Mouse (Mus musculus) common myeloid progenitor, adult 5-6 weeks (primary cell): ENCODE measurements around the gene Ergic2. TPM values are rescaled to one million over a fixed set of nuclear protein-coding genes. Genes with fewer than 3 reads are reported as not detected.
"Not testable (repeated sequence)": the region's sequence is repeated elsewhere in the genome, so short reads cannot be mapped to it uniquely, and the experiment has no call there.

Source experiments
- ATAC-seq: replicated peaks from 2 replicates; pipeline ENCODE4 v1.8.0; 2016; ENCODE audit warnings: low read depth, mild to moderate bottlenecking, moderate TSS enrichment, inconsistent platforms; ENCODE audit not compliant: poor library complexity, severe bottlenecking
- total RNA-seq: library from RNA; stranded (forward); fragments of 200-1000, 187-1606 nt; gene quantifications from 2 replicates; pipeline ENCODE4 v1.2.3, GENCODE M21; 2017

The Ergic2 gene
- total RNA-seq, 1 experiment from 2014 or later: 122 TPM

DNA sequence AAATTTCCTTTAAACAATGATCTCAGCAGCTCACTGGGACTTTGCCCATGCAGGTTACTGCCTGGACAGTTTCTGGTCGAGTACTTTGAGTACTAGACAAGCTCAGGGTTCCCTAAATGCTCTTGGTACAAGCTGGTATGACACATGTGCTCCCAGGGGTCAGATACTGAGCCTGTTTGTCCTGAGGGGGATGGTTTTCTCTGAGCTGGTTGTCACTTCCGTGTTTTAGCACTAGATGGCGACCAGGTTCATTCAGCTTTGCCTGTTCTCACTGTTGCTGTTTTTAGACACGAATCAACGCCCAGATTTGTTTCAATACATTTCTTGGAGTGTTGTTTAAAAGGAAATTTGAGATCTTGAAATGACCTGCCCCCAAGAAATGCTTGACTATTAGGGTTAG, 2.6 kb upstream of the Ergic2 start:
- ATAC-seq: peak; percentile 58

DNA sequence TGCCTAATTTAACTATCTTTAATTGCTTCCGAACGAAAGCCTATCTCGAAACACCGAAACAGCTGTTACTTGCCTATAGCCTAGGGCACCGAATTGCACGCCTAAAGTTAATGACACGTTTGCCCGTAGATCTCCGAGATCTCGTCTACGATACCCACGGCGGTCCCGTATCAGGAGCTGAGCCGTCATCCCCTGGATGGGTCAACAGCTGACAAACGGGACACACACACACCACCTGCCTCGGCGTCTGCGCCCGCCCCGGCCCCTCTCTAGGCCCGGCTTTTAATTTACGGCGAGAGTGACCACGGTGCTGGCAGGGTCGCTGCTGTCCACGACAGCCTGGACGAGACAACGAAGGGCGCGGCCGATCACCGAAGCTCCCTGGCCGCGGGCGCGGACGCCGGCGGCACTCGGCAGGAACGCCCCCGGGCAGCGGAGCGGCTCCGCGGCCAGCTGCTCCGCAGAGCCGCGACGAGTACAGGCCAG, 740 bp downstream of the Ergic2 start:
- peak; percentile 6 for ATAC-seq

DNA sequence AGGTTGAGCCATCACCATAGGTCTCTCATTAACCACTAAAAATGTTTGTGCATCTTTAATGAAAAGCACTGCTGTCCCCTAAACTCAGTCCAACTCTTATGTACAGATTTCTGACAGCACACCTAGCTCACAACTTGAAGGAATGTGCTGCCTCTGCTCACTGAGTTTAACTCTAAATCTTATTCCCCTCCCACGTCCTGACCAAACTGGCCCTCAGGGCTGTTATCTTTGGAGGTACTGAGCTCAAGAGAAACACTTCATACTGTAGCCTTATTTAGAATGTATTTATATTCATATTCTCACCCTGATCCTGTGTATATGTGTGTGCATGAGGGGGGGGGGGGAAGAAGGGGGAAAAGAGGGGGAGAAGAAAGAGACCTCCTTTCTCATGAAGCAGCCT, 4.7 kb downstream of the Ergic2 start:
- no peak for ATAC-seq

DNA sequence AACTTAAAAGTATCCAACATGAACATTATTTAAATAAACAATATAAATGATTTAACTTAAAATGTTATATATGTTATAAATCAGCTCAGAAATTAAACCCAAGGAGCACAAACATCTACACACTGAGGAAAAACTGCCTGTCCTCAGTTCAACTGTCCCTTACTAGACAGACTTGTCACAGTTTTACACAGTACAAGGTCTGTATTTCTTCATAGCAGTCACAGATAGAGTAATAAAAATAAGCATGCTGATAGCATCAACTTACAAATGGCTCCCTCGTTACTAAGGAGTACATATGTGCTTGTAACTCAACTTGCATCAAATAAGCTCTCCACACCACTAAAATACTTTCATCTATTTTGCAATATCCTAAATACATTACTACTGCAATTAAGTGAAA, 7.0 kb downstream of the Ergic2 start:
- ATAC-seq: no peak

DNA sequence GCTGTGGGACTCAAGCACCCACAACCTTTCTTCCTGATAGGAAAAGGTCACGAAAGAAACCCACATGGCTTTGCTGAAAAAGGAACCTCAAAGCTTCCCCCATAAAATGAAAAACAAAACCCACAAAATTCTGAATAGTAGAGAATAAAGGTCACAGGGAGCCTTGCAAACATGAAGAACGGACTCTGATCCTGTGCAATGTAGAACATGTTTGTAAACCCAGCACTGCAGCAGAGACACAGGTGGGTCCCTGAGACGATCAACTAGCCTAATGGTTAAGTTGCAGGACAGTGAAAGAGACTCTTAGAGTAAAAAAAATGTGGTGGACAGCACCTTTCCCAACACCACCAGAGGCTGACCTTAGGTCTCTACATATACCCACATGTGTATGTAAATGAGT, 12.4 kb downstream of the Ergic2 start:
- ATAC-seq: no peak

DNA sequence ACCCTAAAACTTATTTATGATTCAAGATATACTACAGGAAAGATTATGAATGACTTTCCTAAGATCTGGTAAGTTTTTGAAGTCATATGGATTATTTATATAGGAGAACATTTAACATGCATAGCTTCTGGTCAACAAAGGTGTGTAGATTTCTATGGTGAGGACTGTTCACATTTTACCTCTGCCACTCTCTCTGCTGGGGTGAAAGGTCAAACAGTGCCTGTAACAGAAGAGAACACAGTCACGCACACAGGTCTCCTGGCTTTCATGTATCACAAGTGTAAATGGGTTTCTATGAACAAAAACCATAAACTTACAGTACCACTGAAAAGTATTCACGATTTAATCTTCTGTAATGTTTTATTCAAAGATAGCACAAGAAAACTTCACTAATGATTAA, 13.0 kb downstream of the Ergic2 start:
- no peak for ATAC-seq

DNA sequence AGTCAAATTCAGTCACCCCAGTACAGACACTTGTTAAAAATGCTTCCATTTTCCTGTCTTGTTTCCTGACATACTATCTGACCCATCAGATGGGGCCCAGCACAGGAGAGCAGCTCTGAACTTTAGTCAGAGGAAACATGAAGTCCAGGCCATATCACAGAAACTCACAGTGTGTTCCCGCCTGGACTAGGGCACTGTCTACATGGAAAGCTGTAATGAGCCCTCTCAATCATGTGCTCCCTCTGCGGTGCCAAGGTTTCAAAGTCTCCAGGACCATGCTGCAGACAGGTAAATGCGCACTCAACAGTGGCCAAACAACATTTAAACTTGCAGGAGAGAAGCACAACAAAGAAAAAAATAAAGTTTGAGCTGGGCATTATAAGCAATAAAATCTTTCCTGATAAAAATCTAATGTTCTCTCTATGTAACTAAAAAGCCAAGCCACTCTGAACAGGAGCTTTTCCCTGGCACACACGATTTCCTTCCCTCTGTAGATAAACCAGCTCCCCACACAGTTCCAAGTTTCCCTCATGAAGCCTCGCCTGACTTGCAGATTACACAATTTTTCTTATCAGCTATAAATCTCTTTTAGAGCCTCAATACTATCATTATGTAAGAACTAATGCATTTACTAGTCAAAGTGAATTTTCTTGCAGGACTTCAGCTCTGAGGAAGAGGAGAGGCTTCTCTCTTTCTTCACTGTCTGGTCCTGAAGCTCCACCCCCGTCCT, 18.0 kb downstream of the Ergic2 start:
- ATAC-seq: no peak

DNA sequence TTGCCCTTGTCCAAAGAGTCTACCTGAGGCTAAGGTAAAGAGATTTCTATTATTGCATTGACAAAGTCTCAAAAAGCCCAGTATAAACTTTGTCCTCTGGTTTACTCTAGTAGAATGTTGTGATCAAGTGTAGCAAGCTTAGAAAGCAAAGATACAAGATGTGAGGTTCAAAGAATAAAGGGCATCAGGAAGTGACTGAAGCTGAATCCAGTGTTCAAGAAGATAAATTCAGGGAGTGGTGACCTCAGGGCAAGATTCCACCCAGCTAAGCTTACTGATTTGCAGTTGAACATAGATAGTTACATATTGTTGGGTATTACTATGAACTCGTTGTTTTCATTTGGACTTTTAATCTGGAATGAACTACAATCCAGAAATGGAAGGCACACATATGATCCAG, 26.5 kb downstream of the Ergic2 start:
- no peak for ATAC-seq

DNA sequence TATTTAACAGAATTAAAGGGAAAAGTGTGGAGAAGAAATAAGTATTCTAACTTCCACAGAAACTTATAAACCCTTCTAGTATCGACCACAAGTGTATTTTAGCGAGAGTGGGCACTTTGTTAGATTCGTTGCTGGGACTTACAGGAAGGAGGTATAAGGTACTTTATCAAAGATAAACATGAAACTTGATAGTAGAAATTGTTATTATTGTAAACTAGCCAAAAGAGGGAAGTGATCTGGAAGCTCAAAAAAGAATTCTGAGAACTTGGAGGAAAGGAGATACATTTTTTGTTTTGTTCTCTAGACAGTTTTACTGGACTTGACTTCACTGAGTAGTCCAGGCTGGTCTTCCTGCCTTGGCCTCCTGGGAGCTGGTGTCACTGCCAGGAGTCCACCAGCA, 39.3 kb downstream of the Ergic2 start:
- ATAC-seq: no peak

DNA sequence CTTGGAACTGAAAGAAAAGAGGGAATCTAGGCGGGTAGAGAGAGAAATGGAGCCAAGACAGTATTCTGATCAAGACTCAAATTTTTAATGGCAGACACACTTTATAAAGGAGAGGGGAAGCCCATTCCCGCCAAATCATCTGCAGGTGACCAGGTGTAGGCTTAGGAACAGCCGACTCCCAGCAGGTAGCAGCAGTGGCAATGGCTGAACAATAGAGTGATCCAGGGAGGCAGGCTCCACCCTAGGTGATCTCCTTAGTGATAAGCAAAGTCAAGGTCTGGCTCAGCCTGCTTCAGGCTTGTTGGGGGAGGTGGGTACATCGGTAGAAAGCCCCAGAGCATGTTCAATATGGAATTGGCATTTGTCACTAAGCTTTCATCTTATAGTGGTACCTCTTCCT, 59.9 kb downstream of the Ergic2 start:
- ATAC-seq: not testable (repeated sequence)

DNA sequence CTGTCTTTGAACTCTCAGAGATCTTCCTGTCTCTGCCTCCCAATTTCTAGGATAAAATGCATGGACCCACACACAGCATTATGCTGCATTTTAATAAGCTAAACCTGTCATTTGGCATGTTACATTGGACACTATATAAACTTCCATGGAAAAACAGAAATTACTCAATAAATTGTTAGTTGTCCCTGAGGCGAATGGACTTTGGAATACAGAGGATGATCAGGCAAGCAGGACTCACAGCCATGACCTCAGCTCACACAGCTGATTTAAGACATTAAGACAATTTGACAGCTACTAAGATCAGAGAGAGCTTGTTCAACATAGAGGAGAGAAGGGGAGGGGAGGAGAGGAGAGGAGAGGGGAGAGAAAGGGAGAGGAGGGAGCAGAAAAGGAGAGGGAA, 69.8 kb downstream of the Ergic2 start:
- ATAC-seq: no peak

DNA sequence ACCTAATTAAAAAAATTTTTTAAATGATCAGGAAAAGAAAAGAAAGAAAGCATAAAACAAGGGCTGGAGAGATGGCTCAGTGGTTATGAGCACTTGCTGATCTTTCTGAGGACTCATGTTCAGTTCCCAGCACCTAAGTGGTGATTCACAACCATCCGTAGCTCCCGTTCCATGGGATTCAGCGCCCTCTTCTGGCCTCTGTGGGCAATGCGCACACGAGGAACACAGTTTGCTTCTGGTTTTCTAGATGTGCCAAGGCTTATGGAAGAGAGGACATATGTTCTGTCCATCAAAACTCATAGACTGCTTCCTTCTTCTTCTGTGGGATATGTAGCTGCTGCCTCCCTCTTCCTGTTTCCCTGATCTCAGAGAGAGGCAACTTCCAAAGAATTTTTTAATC, 70.3 kb downstream of the Ergic2 start:
- no peak for ATAC-seq

DNA sequence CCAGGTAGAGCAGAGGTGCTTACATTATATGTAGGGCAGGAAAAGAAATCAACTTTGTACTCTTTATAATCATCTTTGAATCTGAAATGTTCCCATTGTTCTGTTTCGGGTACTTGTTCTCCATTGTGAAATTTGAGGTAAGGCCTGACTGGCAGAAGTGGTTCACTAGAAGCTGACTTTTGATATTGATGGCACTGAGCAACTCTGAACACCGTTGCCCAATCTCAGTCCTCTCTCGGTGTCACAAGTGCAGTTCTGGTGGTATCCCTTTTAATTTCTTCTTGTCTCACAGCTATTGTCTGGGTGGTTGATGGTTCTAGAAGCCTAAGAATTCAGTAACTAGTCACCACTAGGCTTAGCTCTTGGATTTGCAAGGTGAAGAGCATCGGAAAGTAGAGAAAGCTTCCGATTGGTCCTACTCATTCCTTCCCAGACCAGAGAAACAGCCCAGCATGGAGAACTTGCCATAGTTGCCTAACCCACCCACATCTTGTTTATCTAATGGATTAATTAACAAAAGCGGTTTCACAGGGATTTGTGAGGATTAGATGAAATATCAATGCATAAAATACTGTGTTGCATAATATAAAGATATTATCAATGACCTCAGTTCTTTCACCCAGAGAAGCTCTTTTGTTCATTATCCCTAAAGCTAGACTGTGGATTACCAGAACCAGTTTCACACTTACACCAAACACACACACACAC, 72.7 kb downstream of the Ergic2 start:
- no peak for ATAC-seq

DNA sequence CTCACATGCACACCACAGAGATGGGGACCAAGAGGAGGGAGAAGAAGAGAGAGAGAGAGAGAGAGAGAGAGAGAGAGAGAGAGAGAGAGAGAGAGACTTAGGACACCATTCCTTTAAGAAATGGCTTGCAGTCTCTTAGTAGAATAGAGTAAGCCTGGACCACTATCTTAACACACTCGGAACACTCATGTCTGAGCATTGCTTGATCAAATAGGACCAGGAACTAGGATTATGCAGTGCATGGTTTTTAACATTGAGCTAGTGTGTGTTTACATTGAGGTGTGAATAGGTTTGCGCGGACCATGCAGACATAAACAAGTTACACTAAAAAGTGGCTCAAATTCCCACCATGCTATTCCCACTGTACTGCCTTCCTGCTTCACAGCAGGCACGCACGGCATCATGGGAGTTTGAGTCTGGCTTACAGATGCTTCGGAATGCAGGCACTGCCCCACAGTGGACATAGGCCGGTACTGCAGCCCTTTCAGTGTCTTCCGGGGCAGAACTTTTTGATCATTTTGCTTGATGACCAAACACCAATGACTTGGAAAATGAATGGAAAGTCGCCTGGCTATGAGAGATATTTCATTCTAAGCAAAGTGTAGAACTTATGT, 76.3 kb downstream of the Ergic2 start:
- peak; percentile 100 for ATAC-seq

DNA sequence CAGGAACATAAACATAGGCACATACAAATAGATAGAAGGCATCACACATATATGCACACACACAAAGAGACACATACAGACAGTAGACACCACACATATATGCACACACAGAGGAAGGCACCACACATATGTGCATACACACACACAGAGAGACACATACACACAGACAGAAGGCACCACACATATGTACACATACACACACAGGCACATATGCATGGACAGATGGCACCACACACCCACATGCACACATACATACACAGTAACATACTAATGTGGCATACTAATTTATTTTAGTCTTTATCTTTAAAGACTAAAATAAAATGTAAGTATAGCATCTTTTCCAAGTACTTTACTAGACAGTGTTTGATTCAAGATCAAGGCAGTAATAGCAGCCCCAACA, 78.6 kb downstream of the Ergic2 start:
- no peak for ATAC-seq

DNA sequence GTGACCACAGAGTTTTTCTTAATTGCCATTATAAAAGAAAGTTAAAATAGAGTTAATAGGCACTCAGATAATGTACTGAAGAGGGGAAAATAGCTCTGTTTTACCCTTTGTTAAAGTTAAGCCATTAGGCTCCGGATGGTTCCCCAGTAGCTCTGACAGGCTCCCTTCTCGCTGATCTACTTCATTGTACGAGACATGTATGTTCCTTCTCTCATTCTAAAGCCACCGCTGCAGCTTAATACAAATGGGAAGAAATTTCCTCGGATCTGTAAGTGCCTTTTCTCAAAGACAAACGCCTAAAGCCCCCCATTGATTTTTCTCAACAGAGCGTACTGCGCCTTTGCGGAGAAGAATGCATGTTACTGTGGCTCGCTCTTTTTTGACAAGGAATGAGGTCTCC, 79.9 kb downstream of the Ergic2 start:
- ATAC-seq: no peak

Other genes starting within 250 kb of the Ergic2 start
- 0.10 and 0.91 TPM in 2 replicates for gene Far2, start 165.1 kb downstream of the Ergic2 start, total RNA-seq
- under 0.01 and 0.19 TPM in 2 replicates for gene Tmtc1, start 232.0 kb upstream of the Ergic2 start, total RNA-seq